Mouse (Mus musculus) erythroblast, embryonic 14.5 days (primary cell): Measurements from ENCODE around the gene Men1.

Source experiments
- GATA1 ChIP-seq: IDR thresholded peaks from 2 replicates; pipeline ENCODE4 v1.6.1; 2012; ENCODE audit warnings: low read length, inconsistent platforms, mixed read lengths
- TAL1 ChIP-seq: IDR thresholded peaks from 3 replicates; pipeline ENCODE4 v1.6.1; 2012; ENCODE audit warnings: low read length, inconsistent platforms, mixed read lengths

DNA sequence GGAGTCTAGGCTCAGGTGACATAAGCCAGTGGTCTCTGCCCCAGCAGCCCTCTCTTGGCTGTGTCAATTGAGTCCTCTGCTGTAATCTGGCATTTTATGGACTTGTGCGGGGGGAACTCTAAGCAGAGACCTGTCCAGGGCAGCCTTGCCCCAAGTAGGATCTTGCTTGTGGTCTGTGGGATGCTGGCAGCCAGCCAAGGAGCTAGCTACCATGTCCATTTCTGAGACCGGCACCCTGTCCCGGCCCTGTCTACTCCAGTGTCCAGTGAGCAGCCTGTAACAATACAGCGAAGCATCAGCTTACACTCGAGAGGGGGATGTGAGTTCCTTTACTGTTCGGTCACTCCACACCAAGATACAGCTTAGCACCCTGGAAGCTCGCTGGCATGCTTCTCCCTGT, 19.3 kb downstream of the Men1 start:
- TF ChIP-seq GATA1 (no peak), TAL1 (no peak)
